Mouse (Mus musculus) liver, adult 2 months (tissue): ENCODE measurements around the gene Nkd1. TPM values are rescaled to one million over a fixed set of nuclear protein-coding genes. Genes with fewer than 3 reads are reported as not detected.
A peak's percentile ranks its signal among the peaks of the same experiment; 100 is the strongest.

Experiments
- DNase-seq: peaks from one replicate; pipeline ENCODE4 v3.0.0-alpha.2; 2011; ENCODE audit warnings: low read depth, low spot score; ENCODE audit errors: extremely low read depth
- H3K27ac ChIP-seq: fragments of 200-500 bp; replicated peaks from 2 replicates; pipeline ENCODE4 v1.5.1; 2012; ENCODE audit warnings: low read depth, mild to moderate bottlenecking, control low read depth, inconsistent platforms, low read length; ENCODE audit not compliant: insufficient read depth
- H3K27me3 ChIP-seq: fragments of 200-500 bp; 2 replicates; pipeline ENCODE4 v1.6.1; 2012; ENCODE audit warnings: mild to moderate bottlenecking, moderate library complexity, low read length, inconsistent platforms; ENCODE audit not compliant: control insufficient read depth, insufficient read depth
- H3K36me3 ChIP-seq: fragments of 200-500 bp; 2 replicates; pipeline ENCODE4 v1.6.1; 2012; ENCODE audit warnings: low read length, inconsistent platforms; ENCODE audit not compliant: control insufficient read depth, insufficient read depth
- H3K4me1 ChIP-seq: fragments of 200-500 bp; 2 replicates; pipeline ENCODE4 v1.6.1; 2011; ENCODE audit warnings: low read length; ENCODE audit not compliant: control insufficient read depth, insufficient read depth
- H3K4me3 ChIP-seq: fragments of 200-500 bp; 2 replicates; pipeline ENCODE4 v1.5.1; 2011; ENCODE audit warnings: low read depth, mild to moderate bottlenecking, control low read depth, low read length, moderate library complexity; ENCODE audit not compliant: insufficient read depth
- H3K79me2 ChIP-seq: fragments of 200-500 bp; 2 replicates; pipeline ENCODE4 v1.6.1; 2012; ENCODE audit warnings: inconsistent platforms, mild to moderate bottlenecking, low read length, moderate library complexity; ENCODE audit not compliant: control insufficient read depth, insufficient read depth
- H3K9ac ChIP-seq: fragments of 200-500 bp; 2 replicates; pipeline ENCODE4 v1.6.1; 2012; ENCODE audit warnings: low read depth, mild to moderate bottlenecking, control low read depth, inconsistent platforms, low read length
- CTCF ChIP-seq: fragments of 200-500 bp; IDR thresholded peaks from 2 replicates; pipeline ENCODE4 v1.5.1; 2011; ENCODE audit warnings: low read depth, low read length, control low read depth
- POLR2A ChIP-seq: fragments of 200-500 bp; IDR thresholded peaks from 2 replicates; pipeline ENCODE4 v1.6.1; 2011; ENCODE audit warnings: low read length, control low read depth; ENCODE audit not compliant: insufficient read depth; ENCODE audit errors: extremely low read depth
- WGBS: fragments of 180-500 bp; shearing (Covaris S2); methylation state at CpG from one replicate; pipeline ENCODE4 v1.1.7; 2018; 5-methylcytosine and 5-hydroxymethylcytosine counted together
- polyA plus RNA-seq: library from polyadenylated mRNA; depleted of rRNA; stranded (reverse); fragments of >200 nt; gene quantifications from 2 replicates; pipeline ENCODE4 v1.2.3, GENCODE M21; 2012
- total RNA-seq: library from RNA; depleted of rRNA; stranded (reverse); fragments of >200 nt; gene quantifications from 2 replicates; pipeline ENCODE4 v1.2.3, GENCODE M21; 2014

Nkd1 gene
- total and polyA plus RNA-seq, 2 experiments = 1.9 to 7.6 TPM

DNA sequence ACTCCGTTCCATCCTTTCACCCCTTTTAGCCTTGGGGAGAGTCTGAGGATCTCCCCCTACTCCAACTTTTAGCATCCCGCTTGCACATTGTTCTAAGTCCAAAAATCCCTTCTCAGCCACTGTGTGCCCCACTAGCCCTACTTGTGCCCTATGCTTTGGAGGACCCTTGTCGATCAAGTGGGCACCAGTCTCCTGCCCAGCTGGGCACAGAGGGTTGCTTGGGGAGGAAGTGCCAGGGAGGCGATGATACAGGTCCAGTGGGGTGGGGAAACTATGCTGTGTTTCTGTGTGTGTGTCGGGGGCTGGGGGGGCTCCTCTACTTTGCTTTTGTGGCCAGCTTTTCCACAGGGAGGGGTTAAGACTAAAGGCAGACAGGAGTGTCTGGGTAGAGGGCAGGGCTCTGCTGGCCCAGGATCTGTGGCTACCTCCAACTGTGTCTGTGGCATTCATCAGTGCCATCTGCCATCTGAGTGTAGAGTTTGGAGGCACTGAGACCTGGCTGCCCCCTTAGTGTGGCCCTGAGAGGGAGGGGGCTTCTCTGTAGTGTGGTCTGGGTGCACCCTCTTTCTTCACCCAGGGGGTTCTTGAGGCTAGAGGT, 1.4 kb downstream of the Nkd1 start:
- DNase-seq = no peak
- H3K36me3 ChIP-seq = no peaks in the 10 kb centered on the region
- no peaks in the 10 kb centered on the region for H3K79me2 ChIP-seq
- H3K4me1 ChIP-seq = no peaks in the 10 kb centered on the region
- H3K27ac ChIP-seq = no peak overlapping the region
- 48% methylated on average over 5 of the region's 5 CpGs for WGBS
- H3K4me3 ChIP-seq = peak overlapping the region; percentile 47; the same call in 1 of the 2 replicates
- peaks cover 9% of the 10 kb centered on the region; the same call in 1 of the 2 replicates for H3K27me3 ChIP-seq
- no peak for TF ChIP-seq POLR2A
- no peak for TF ChIP-seq CTCF
- H3K9ac ChIP-seq = peak overlapping the region; percentile 77

DNA sequence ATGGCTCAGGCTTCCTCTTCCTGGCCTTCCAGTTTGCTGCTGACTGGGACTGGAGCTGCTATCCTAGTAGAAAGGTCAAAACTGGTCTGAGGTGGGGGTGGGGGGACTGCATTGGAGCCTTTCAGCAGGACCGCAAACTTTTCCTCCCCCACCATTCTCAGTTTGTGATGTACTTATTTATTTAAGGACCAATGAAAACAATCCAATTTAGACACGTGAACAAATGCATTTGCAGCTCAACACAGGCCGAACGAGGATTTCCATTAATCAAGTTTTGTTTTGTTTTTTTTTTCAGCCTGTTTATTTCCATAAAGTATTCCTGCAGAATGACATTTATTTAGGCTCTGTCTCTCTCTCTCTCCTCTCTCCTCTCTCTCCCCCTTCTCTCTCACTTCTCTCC, 2.5 kb downstream of the Nkd1 start:
- no peaks in the 10 kb centered on the region for H3K36me3 ChIP-seq
- WGBS = 36% methylated on average over 4 of the region's 4 CpGs
- no peaks in the 10 kb centered on the region for H3K79me2 ChIP-seq
- DNase-seq = no peak
- peaks cover 9% of the 10 kb centered on the region; the same call in 1 of the 2 replicates for H3K27me3 ChIP-seq
- H3K4me1 ChIP-seq = no peaks in the 10 kb centered on the region
- peak overlapping the region; percentile 14; the same call in 1 of the 2 replicates for H3K9ac ChIP-seq
- no peak overlapping the region for H3K4me3 ChIP-seq
- no peak overlapping the region for H3K27ac ChIP-seq
- no peak for TF ChIP-seq POLR2A
- TF ChIP-seq CTCF = no peak

DNA sequence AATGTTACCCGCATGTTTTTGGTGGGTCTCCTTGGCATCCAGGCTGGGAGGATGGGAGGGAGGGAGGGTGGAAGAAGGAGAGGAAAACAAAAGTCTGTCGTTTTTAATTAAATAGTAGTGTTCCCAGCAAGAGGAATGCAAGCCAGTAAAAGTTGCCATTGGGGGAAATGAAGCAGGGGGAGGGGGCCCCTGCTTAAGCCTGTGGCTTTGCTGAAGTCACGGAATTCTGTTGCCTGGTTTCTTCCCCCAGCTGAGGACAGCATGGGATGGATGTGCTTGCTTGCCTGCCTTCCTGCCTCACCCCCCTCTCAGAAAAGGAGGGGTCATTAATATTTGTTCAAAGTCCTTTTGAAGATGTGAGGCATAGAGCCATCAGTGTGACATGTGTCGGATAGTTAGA, 3.0 kb downstream of the Nkd1 start:
- peaks cover 9% of the 10 kb centered on the region; the same call in 1 of the 2 replicates for H3K27me3 ChIP-seq

DNA sequence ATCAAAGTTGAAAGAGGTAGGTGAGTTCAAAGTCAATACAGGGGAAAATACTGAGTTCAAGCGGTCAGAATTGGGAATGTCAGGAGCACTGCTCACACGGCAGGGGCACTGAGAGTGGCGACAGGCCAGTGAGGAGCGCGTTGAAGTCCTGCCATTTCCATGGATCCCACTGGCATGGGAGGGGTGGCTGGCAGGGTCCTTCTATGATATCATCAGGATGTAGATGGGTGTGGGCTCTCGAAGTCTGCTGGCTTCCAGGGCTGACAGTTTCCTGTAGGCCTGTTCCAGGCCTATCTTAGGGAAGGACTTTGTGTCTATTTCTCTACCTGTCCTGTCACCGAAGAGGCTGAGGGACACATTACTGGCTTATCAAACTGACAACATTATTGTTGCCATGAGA, 3.7 kb downstream of the Nkd1 start:
- WGBS = 68% methylated on average over 7 of the region's 7 CpGs
- H3K9ac ChIP-seq = no peak overlapping the region

More for the DNA sequence above, 3.0 kb downstream of the Nkd1 start:
- no peak overlapping the region for H3K9ac ChIP-seq
- no peaks in the 10 kb centered on the region for H3K36me3 ChIP-seq
- H3K79me2 ChIP-seq = no peaks in the 10 kb centered on the region
- no peaks in the 10 kb centered on the region for H3K4me1 ChIP-seq
- no peak overlapping the region for H3K27ac ChIP-seq
- DNase-seq = no peak
- no peak overlapping the region for H3K4me3 ChIP-seq
- WGBS = 52% methylated on average over 4 of the region's 4 CpGs
- TF ChIP-seq CTCF = no peak
- TF ChIP-seq POLR2A = no peak

DNA sequence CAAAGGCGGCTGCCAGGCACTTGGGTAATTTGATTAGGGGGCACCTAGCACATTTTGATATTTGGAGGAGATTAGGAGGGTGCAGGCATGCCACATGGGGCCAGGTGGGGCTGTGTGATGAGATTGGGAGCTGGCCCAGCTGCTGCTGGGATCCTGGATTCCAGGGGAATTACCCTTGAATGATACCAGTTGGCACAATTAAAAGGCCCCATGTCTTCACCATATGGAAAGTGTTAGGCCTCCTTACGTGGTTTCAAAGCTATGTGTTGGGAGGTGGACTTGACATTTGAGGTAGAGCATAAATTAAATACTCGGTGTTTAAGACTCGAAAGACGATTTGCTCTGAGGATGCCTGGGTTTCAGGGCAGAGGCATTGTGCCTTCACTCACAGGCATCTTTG, 5.1 kb downstream of the Nkd1 start:
- DNase-seq = no peak
- no peak overlapping the region for H3K27ac ChIP-seq
- 87% methylated on average over 5 of the region's 5 CpGs for WGBS
- H3K27me3 ChIP-seq = peaks cover 9% of the 10 kb centered on the region; the same call in 1 of the 2 replicates
- H3K9ac ChIP-seq = no peak overlapping the region
- TF ChIP-seq POLR2A (no peak), CTCF (no peak)
- no peak overlapping the region for H3K4me3 ChIP-seq
- H3K79me2 ChIP-seq = no peaks in the 10 kb centered on the region
- H3K36me3 ChIP-seq = no peaks in the 10 kb centered on the region
- no peaks in the 10 kb centered on the region for H3K4me1 ChIP-seq

More for the DNA sequence above, 3.7 kb downstream of the Nkd1 start:
- TF ChIP-seq POLR2A (no peak), CTCF (no peak)
- DNase-seq = no peak
- Histone ChIP-seq H3K79me2 (no peaks in the 10 kb centered on the region), H3K27ac (no peak overlapping the region), H3K4me1 (no peaks in the 10 kb centered on the region), H3K27me3 (peaks cover 9% of the 10 kb centered on the region; the same call in 1 of the 2 replicates), H3K4me3 (no peak overlapping the region), H3K36me3 (no peaks in the 10 kb centered on the region)

DNA sequence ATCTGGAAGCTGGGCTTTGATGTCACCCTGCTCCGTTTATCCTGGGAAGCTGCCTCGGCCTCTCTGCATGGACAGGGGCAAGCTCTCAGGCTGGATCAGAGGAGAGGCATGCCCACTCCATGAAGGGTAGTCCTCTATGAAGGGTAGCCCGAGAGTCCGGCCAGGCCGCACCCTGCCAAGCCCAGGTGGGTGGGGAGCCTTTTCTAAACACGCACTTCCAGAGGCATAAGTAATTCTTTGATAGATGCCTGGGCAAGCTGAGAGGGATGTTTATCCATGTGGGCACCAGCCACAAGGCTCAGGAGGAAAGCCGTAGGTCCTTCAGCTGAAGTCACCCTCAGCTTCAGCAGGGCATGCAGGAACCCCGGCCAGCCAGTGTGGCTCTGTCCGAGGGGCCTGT, 7.0 kb downstream of the Nkd1 start:
- no peak overlapping the region for H3K9ac ChIP-seq
- no peaks in the 10 kb centered on the region for H3K4me1 ChIP-seq
- no peaks in the 10 kb centered on the region for H3K36me3 ChIP-seq
- TF ChIP-seq CTCF = no peak
- no peak for TF ChIP-seq POLR2A
- H3K79me2 ChIP-seq = no peaks in the 10 kb centered on the region
- H3K27me3 ChIP-seq = no peaks in the 10 kb centered on the region
- no peak for DNase-seq
- 70% methylated on average over 9 of the region's 9 CpGs for WGBS
- H3K4me3 ChIP-seq = no peak overlapping the region
- no peak overlapping the region for H3K27ac ChIP-seq
